Mouse (Mus musculus): ENCODE results near the gene Htra1. TPM values are rescaled to one million over a fixed set of nuclear protein-coding genes. Genes with fewer than 3 reads are reported as not detected.

The Htra1 gene
- polyA plus RNA-seq, 1 experiment: 6.7 TPM

GRCm38 (mm10) chr7:131027557-131027956 is 91.6 kb downstream of the Htra1 start:
- H3K4me1 ChIP-seq (ENCODE audit: control insufficient read depth, insufficient read depth, low read length): peaks cover 3% of the 10 kb centered on the region; the same call in 1 of the 2 replicates
- no peaks in the 10 kb centered on the region for H3K27me3 ChIP-seq (ENCODE audit: control insufficient read depth, insufficient read depth, low read length)
- H3K4me3 ChIP-seq (ENCODE audit: control insufficient read depth, low read depth, low read length): no peak overlapping the region
- no peaks in the 10 kb centered on the region for H3K36me3 ChIP-seq (ENCODE audit: control insufficient read depth, insufficient read depth, low read length)
- no peak overlapping the region for H3K27ac ChIP-seq (ENCODE audit: control insufficient read depth, insufficient read depth, low read depth, low read length)
- TF ChIP-seq CTCF (IDR thresholded peaks at IDR 0.05; ENCODE audit: control insufficient read depth, insufficient read depth, insufficient replicate concordance, low read depth, low read length) (no peak), POLR2A (IDR thresholded peaks at IDR 0.05; ENCODE audit: control insufficient read depth, low read depth, low read length) (no peak)

- no peak for TF ChIP-seq CTCF (IDR thresholded peaks at IDR 0.05; ENCODE audit: control insufficient read depth, insufficient read depth, insufficient replicate concordance, low read depth, low read length)
- TF ChIP-seq POLR2A (IDR thresholded peaks at IDR 0.05; ENCODE audit: control insufficient read depth, low read depth, low read length): no peak
- Histone ChIP-seq H3K4me1 (ENCODE audit: control insufficient read depth, insufficient read depth, low read length) (no peaks in the 10 kb centered on the region), H3K36me3 (ENCODE audit: control insufficient read depth, insufficient read depth, low read length) (no peaks in the 10 kb centered on the region), H3K27ac (ENCODE audit: control insufficient read depth, insufficient read depth, low read depth, low read length) (no peak within 1 kb of the TSS), H3K4me3 (ENCODE audit: control insufficient read depth, low read depth, low read length) (no peak within 1 kb of the TSS), H3K27me3 (ENCODE audit: control insufficient read depth, insufficient read depth, low read length) (no peaks in the 10 kb centered on the region)
These were observed 95.8 kb downstream of the Htra1 start, which contains the start of gene Dmbt1 for GRCm38 (mm10) chr7:131031755-131032154. Gene Dmbt1 (plus strand): TSS chr7:131032053.

Other genes starting within 250 kb of the Htra1 start
- 254 and 255 TPM in 2 replicates for gene Btbd16, start 162.0 kb upstream of the Htra1 start, polyA plus RNA-seq (2012; rRNA removed)
- 6.7 and 6.9 TPM in 2 replicates for gene Plekha1, start 70.4 kb upstream of the Htra1 start, polyA plus RNA-seq (2012; rRNA removed)
- gene Dmbt1, start 95.9 kb downstream of the Htra1 start, polyA plus RNA-seq (2012; rRNA removed): 0.36 and 0.48 TPM in 2 replicates
- 18.5 and 19.6 TPM in 2 replicates for gene 4933402N03Rik, start 210.2 kb downstream of the Htra1 start, polyA plus RNA-seq (2012; rRNA removed)
- gene 5430419D17Rik, start 238.3 kb downstream of the Htra1 start, polyA plus RNA-seq (2012; rRNA removed): 0.30 and 0.51 TPM in 2 replicates